Mouse (Mus musculus): ENCODE data around the gene Slc2a4. TPM values are rescaled to one million over a fixed set of nuclear protein-coding genes. Genes with fewer than 3 reads are reported as not detected.

The Slc2a4 gene
- polyA plus RNA-seq, 1 experiment: 14.1 TPM

DNA sequence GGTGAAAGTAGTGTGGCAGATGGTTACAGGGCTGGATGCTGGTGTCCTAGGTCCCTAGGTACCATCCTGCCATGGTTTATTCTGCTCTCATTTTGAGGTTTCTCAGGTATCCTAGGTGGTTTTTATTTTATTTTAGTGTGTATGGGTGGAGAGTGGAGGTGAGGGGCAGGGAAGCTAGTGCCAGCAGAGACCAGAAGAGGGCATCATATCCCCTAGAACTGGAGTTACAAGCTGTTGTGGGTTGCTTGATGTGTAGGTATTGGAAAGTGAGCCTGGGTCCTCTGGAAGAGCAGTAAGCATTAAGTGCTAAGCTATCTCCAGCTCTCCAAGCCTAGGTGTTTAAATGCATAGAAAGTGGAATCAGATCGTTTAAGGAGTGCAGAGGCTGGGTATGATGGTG is 4.3 kb upstream of the Slc2a4 start:
- Histone ChIP-seq H3ac (ENCODE audit: control insufficient read depth, insufficient read length) (no peak overlapping the region), H3K27me3 (ENCODE audit: control insufficient read depth, insufficient read depth, insufficient read length) (peaks cover 11% of the 10 kb centered on the region), H3K4me3 (no peak overlapping the region), H3K4me2 (ENCODE audit: low read depth) (no peak overlapping the region), H3K36me3 (ENCODE audit: control insufficient read depth, insufficient read depth) (no peaks in the 10 kb centered on the region), H3K79me2 (ENCODE audit: control insufficient read depth, insufficient read depth) (no peaks in the 10 kb centered on the region)
- TF ChIP-seq SRF (IDR thresholded peaks at IDR 0.05; ENCODE audit: control insufficient read depth, insufficient read length, low read depth): no peak

DNA sequence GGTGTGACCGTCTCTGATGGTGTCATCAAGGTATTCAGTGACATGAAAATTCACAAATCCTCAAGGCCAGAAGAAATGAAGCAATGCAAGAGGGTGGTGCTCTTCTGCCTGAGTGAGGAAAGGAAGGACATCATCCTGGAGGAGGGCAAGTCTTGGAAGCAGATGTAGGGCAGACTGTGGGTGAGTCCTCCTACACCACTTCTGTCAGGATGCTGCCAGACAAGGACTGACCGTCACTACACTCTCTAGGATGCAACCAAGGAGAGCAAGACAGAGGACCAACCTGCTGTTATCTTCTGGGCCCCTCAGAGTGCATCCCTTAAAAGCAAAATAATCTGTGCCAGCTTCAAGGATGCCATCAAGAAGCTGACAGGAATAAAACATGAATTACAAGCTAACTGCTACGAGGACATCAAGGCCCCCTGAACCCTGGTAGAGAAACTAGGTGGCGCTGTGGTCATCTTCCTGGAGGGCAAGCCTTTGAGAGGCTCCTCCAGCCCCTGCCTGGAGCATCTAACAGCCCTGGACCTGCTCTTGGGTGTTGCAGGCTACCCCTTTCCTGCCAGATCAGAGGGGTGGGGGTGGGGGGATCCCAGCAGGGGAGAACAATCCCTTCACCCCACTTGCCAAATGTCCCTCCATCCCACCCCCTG is 2.9 kb upstream of the Slc2a4 start:
- H3K4me2 ChIP-seq (ENCODE audit: low read depth): no peak overlapping the region
- no peak for TF ChIP-seq MYOG (IDR thresholded peaks at IDR 0.05; ENCODE audit: control insufficient read depth in 1 of 3, insufficient read depth in 1 of 3, insufficient read length in 2 of 3, low read depth in 2 of 3)
- no peak for TF ChIP-seq TCF3 (IDR thresholded peaks at IDR 0.05; ENCODE audit: insufficient read length, low read depth)
- TF ChIP-seq MAX (IDR thresholded peaks at IDR 0.05; ENCODE audit: low read depth): no peak
- TF ChIP-seq MYOD1 (IDR thresholded peaks at IDR 0.05; ENCODE audit: control insufficient read depth in 1 of 3, insufficient read length in 2 of 3, low read depth in 2 of 3): no peak
- TF ChIP-seq E2F4 (IDR thresholded peaks at IDR 0.05; ENCODE audit: insufficient read depth): no peak
- no peak for TF ChIP-seq REST (IDR thresholded peaks at IDR 0.05; ENCODE audit: insufficient read depth, insufficient read length)
- TF ChIP-seq SRF (IDR thresholded peaks at IDR 0.05; ENCODE audit: control insufficient read depth, insufficient read length, low read depth): no peak
- no peak for TF ChIP-seq POLR2A (IDR thresholded peaks at IDR 0.05; ENCODE audit: insufficient read length, low read depth)
- TF ChIP-seq USF1 (IDR thresholded peaks at IDR 0.05; ENCODE audit: low read depth): no peak
- TF ChIP-seq TCF12 (IDR thresholded peaks at IDR 0.05; ENCODE audit: insufficient read depth, poor library complexity, severe bottlenecking): no peak
- TF ChIP-seq POLR2AphosphoS2 (IDR thresholded peaks at IDR 0.05; ENCODE audit: insufficient read length, low read depth): no peak
- TF ChIP-seq CEBPB (IDR thresholded peaks at IDR 0.05; ENCODE audit: insufficient read depth, poor library complexity, severe bottlenecking): no peak
- H3ac ChIP-seq (ENCODE audit: control insufficient read depth, insufficient read length): no peak overlapping the region
- peaks cover 9% of the 10 kb centered on the region for H3K27me3 ChIP-seq (ENCODE audit: control insufficient read depth, insufficient read depth, insufficient read length)
- no peaks in the 10 kb centered on the region for H3K79me2 ChIP-seq (ENCODE audit: control insufficient read depth, insufficient read depth)
- no peak overlapping the region for H3K4me3 ChIP-seq
- H3K36me3 ChIP-seq (ENCODE audit: control insufficient read depth, insufficient read depth): no peaks in the 10 kb centered on the region

DNA sequence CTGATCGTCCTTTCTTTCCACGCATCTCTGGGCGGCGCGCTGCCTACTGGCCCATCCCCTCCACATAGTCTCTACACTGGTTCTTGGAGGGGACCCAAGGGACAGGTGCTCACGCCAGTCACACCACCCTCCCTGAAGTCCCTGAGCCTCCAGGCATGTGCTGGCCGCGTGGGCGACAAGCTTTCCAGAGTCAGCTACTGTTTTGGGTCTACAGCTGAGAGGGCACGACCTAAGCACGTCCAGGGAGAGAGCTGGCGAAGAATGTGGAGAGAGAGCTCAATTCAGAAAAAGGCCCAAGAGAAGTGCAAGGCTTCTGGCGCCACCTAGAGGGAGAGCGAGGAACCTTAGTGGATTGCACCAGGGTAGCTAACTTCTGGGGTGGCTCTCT is 769 bp upstream of the Slc2a4 start:
- Histone ChIP-seq H3ac (ENCODE audit: control insufficient read depth, insufficient read length) (no peak overlapping the region), H3K79me2 (ENCODE audit: control insufficient read depth, insufficient read depth) (no peaks in the 10 kb centered on the region), H3K4me2 (ENCODE audit: low read depth) (peak overlapping the region; percentile 99), H3K27me3 (ENCODE audit: control insufficient read depth, insufficient read depth, insufficient read length) (no peaks in the 10 kb centered on the region), H3K4me3 (peak overlapping the region; percentile 30), H3K36me3 (ENCODE audit: control insufficient read depth, insufficient read depth) (no peaks in the 10 kb centered on the region)
- TF ChIP-seq MYOG (IDR thresholded peaks at IDR 0.05; ENCODE audit: control insufficient read depth in 1 of 3, insufficient read depth in 1 of 3, insufficient read length in 2 of 3, low read depth in 2 of 3): peak; percentile 28 to 90 (median 40)
- TF ChIP-seq MAX (IDR thresholded peaks at IDR 0.05; ENCODE audit: low read depth): no peak
- no peak for TF ChIP-seq TCF12 (IDR thresholded peaks at IDR 0.05; ENCODE audit: insufficient read depth, poor library complexity, severe bottlenecking)
- TF ChIP-seq MYOD1 (IDR thresholded peaks at IDR 0.05; ENCODE audit: control insufficient read depth in 1 of 3, insufficient read length in 2 of 3, low read depth in 2 of 3): peak; percentile 83 to 98 (median 98)
- TF ChIP-seq SRF (IDR thresholded peaks at IDR 0.05; ENCODE audit: control insufficient read depth, insufficient read length, low read depth): no peak
- TF ChIP-seq TCF3 (IDR thresholded peaks at IDR 0.05; ENCODE audit: insufficient read length, low read depth): peak; percentile 53
- no peak for TF ChIP-seq E2F4 (IDR thresholded peaks at IDR 0.05; ENCODE audit: insufficient read depth)
- no peak for TF ChIP-seq CEBPB (IDR thresholded peaks at IDR 0.05; ENCODE audit: insufficient read depth, poor library complexity, severe bottlenecking)
- no peak for TF ChIP-seq POLR2AphosphoS2 (IDR thresholded peaks at IDR 0.05; ENCODE audit: insufficient read length, low read depth)
- TF ChIP-seq USF1 (IDR thresholded peaks at IDR 0.05; ENCODE audit: low read depth): no peak
- no peak for TF ChIP-seq REST (IDR thresholded peaks at IDR 0.05; ENCODE audit: insufficient read depth, insufficient read length)
- peak; percentile 13 for TF ChIP-seq POLR2A (IDR thresholded peaks at IDR 0.05; ENCODE audit: insufficient read length, low read depth)

DNA sequence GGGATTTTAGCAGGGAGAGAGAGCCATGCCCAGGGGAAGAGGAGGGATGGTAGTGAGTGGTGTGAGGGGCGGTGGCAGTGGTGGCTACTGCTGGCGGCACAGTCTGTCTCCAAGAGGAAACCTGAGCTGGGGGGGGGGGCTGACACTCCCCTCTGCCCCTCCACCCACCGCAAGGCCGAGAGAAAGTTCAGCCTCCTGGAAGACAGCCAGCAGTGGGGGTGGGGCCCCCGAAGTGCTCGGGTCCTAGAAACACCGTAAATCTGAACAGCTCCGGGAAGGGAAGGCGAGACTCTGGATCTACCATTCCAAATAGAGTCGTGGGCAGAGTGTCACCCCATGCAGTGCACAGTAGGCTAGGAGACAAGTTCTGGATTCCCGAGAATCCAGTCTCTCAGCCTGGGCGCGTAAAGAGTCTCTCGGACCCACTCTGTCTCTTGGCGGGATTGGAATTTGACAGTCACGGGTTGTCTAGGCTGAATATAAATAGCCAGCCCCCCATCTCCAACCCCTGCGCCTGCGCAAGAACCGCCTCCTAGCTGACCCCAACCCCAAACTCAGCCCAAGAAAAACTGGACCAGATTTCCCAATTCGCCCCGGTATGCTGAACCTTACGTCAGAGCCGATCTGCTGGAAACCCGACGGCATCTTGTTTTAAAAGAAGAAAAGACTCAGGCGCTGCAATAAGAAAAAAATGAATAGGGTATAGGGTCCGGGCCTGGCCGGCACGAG is 487 bp downstream of the Slc2a4 start:
- Histone ChIP-seq H3K4me3 (peak overlapping the region; percentile 30), H3K4me2 (ENCODE audit: low read depth) (peak overlapping the region; percentile 99), H3ac (ENCODE audit: control insufficient read depth, insufficient read length) (no peak overlapping the region), H3K27me3 (ENCODE audit: control insufficient read depth, insufficient read depth, insufficient read length) (no peaks in the 10 kb centered on the region), H3K36me3 (ENCODE audit: control insufficient read depth, insufficient read depth) (no peaks in the 10 kb centered on the region), H3K79me2 (ENCODE audit: control insufficient read depth, insufficient read depth) (no peaks in the 10 kb centered on the region)
- no peak for TF ChIP-seq CEBPB (IDR thresholded peaks at IDR 0.05; ENCODE audit: insufficient read depth, poor library complexity, severe bottlenecking)
- TF ChIP-seq MYOG (IDR thresholded peaks at IDR 0.05; ENCODE audit: control insufficient read depth in 1 of 3, insufficient read depth in 1 of 3, insufficient read length in 2 of 3, low read depth in 2 of 3): no peak
